Mouse (Mus musculus) heart, embryonic 14.5 days (tissue): ENCODE measurements around the gene Atp5k. TPM values are rescaled to one million over a fixed set of nuclear protein-coding genes. Genes with fewer than 3 reads are reported as not detected.

Source experiments
- ATAC-seq: fragments of 200-750 bp; cut with Nextera tagmentation; 2 replicates; pipeline ENCODE4 v1.8.0; 2017; ENCODE audit warnings: low read depth, moderate TSS enrichment; ENCODE audit not compliant: insufficient number of reproducible peaks, insufficient read depth, low FRiP score
- H3K27ac ChIP-seq, 2 experiments: fragments of 200-500 bp in 1 of 2; fragments of 300-500 bp in 1 of 2; sonication (generic) in 1 of 2; replicated peaks in 1 of 2; 2 replicates each; pipeline ENCODE4 v1.5.1; 2012 to 2014; ENCODE audit warnings: low read depth in 2 of 2, low read length in 2 of 2, control low read depth in 1 of 2, mild to moderate bottlenecking in 1 of 2, mixed read lengths in 1 of 2; ENCODE audit not compliant: control insufficient read depth in 1 of 2, insufficient read depth in 1 of 2
- H3K27me3 ChIP-seq: fragments of 300-500 bp; sonication (generic); 2 replicates; pipeline ENCODE4 v1.6.1; 2014; ENCODE audit warnings: mild to moderate bottlenecking, low read length, control low read depth; ENCODE audit not compliant: control insufficient read depth, insufficient read depth
- H3K36me3 ChIP-seq: fragments of 300-500 bp; sonication (generic); 2 replicates; pipeline ENCODE4 v1.6.1; 2014; ENCODE audit warnings: mild to moderate bottlenecking, control low read depth, low read length, mixed read lengths; ENCODE audit not compliant: control insufficient read depth, insufficient read depth
- H3K4me1 ChIP-seq, 2 experiments: fragments of 200-500 bp in 1 of 2; fragments of 300-500 bp in 1 of 2; sonication (generic) in 1 of 2; 2 replicates each; pipeline ENCODE4 v1.6.1; 2012 to 2014; ENCODE audit warnings: low read length in 2 of 2, control low read depth in 1 of 2, mixed read lengths in 1 of 2; ENCODE audit not compliant: control insufficient read depth in 2 of 2, insufficient read depth in 2 of 2
- H3K4me2 ChIP-seq: fragments of 300-500 bp; sonication (generic); 2 replicates; pipeline ENCODE4 v1.6.1; 2014; ENCODE audit warnings: mild to moderate bottlenecking, low read length
- H3K4me3 ChIP-seq, 2 experiments: fragments of 200-500 bp in 1 of 2; fragments of 300-500 bp in 1 of 2; sonication (generic) in 1 of 2; 2 replicates each; pipeline ENCODE4 v1.5.1; 2012 to 2014; ENCODE audit warnings: low read length in 2 of 2, mild to moderate bottlenecking in 2 of 2, control low read depth in 1 of 2, low read depth in 1 of 2, moderate library complexity in 1 of 2; ENCODE audit not compliant: control insufficient read depth in 1 of 2, insufficient read depth in 1 of 2
- H3K9ac ChIP-seq: fragments of 300-500 bp; sonication (generic); 2 replicates; pipeline ENCODE4 v1.6.1; 2014; ENCODE audit warnings: mild to moderate bottlenecking, low read length
- H3K9me3 ChIP-seq: fragments of 300-500 bp; sonication (generic); 2 replicates; pipeline ENCODE4 v1.6.1; 2016; ENCODE audit warnings: low read length, control low read depth; ENCODE audit not compliant: control insufficient read depth
- WGBS: fragments of 180-500 bp; shearing (Covaris S2); extraction: QIAGEN DNeasy Blood & Tissue Kit; methylation state at CpG from one replicate; pipeline ENCODE4 v1.1.7; 2014; 5-methylcytosine and 5-hydroxymethylcytosine counted together
- polyA plus RNA-seq: library from polyadenylated mRNA; unstranded; fragments of >200 nt; fragmentation: Nextera tagmentation; extraction: Ambion mirVana; gene quantifications from 2 replicates; pipeline ENCODE4 v1.2.1, GENCODE M21; 2014

Atp5k gene
- polyA plus RNA-seq, 1 experiment from 2014 or later: 1,026 TPM

DNA sequence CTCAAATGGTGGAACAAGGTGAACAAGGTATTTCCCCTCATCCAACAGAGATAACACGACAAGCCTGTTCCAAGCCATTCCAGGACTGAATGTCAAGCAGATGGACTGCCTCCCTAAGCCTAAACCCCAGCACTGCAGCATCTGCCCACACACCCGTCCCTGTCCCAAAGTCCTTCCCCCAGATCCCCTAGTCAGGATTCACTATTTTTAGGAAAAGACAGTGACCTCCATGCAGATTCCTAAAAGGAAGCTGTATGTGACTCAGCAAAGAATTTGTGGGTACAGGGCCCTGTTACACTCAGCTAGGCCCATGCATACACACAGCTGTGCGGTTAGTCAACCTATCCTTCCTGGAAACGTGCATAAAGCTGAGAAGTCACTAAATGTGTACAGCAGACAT lies 47.8 kb downstream of the Atp5k start:
- 65% methylated on average over 4 of the region's 4 CpGs for WGBS
- H3K4me1 ChIP-seq: no peaks in the 10 kb centered on the region
- no peak overlapping the region for H3K27ac ChIP-seq
- H3K27me3 ChIP-seq: no peaks in the 10 kb centered on the region; the same call in 1 of the 2 replicates
- no peak for ATAC-seq
- no peak overlapping the region for H3K4me2 ChIP-seq
- H3K9ac ChIP-seq: no peak overlapping the region
- no peaks in the 10 kb centered on the region for H3K36me3 ChIP-seq
- 0 out of 2 replicates have a peak, but pooled peaks cover 6% of the 10 kb centered on the region for H3K9me3 ChIP-seq
- no peak overlapping the region for H3K4me3 ChIP-seq

DNA sequence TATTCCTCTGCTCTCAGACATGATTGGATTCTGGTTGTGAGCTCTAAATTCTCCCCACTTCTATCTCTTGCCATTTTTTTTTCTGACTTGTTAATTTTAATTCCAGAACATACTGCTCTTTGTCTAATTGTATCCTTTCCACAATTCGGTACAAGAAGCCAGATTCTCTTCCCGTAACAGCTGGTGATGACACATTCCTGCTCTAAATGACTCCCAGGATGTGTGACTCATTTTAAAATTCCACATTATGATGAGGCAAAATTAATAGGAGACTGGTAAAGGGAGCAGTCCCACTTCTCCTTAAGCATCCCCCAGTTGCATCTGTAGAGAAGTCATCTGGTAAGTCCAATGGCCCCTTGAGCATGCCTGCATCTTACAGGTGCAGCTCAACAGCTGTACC lies 48.6 kb downstream of the Atp5k start:
- no peak overlapping the region for H3K4me2 ChIP-seq
- ATAC-seq: no peak
- H3K36me3 ChIP-seq: no peaks in the 10 kb centered on the region
- 0 out of 2 replicates have a peak, but pooled peaks cover 6% of the 10 kb centered on the region for H3K9me3 ChIP-seq
- H3K4me3 ChIP-seq: no peak overlapping the region
- H3K4me1 ChIP-seq: no peaks in the 10 kb centered on the region
- H3K27ac ChIP-seq: no peak overlapping the region
- whole genome bisulfite sequencing: 70% methylated on average over 2 of the region's 2 CpGs
- H3K9ac ChIP-seq: no peak overlapping the region
- H3K27me3 ChIP-seq: no peaks in the 10 kb centered on the region; the same call in 1 of the 2 replicates

Other genes with a start within 250 kb of the Atp5k start
- 28.2 and 30.0 TPM in 2 replicates for gene Dr1, start 165.6 kb downstream of the Atp5k start, polyA plus RNA-seq
- 3.0 and 3.6 TPM in 2 replicates for gene Pigg, start 121.8 kb downstream of the Atp5k start, polyA plus RNA-seq
- gene Gm42517, start 66.5 kb downstream of the Atp5k start, polyA plus RNA-seq: 0.11 TPM in 1 of 2 replicates, not detected in the other
- gene Pde6b, start 46.1 kb downstream of the Atp5k start, polyA plus RNA-seq: 0.22 TPM in 1 of 2 replicates, not detected in the other
- gene Mfsd7a, start 14.4 kb upstream of the Atp5k start, polyA plus RNA-seq: 0.08 and 0.15 TPM in 2 replicates
- gene Pcgf3, start 26.8 kb upstream of the Atp5k start, polyA plus RNA-seq: 24.3 and 26.8 TPM in 2 replicates
- 0.44 and 1.1 TPM in 2 replicates for gene Cplx1, start 115.6 kb upstream of the Atp5k start, polyA plus RNA-seq
- gene Gak, start 195.3 kb upstream of the Atp5k start, polyA plus RNA-seq: 25.9 and 26.8 TPM in 2 replicates
- 22.1 and 22.2 TPM in 2 replicates for gene Tmem175, start 195.3 kb upstream of the Atp5k start, polyA plus RNA-seq
- gene Idua, start 225.9 kb upstream of the Atp5k start, polyA plus RNA-seq: 14.5 and 14.9 TPM in 2 replicates
- 5.6 and 6.6 TPM in 2 replicates for gene Dgkq, start 235.2 kb upstream of the Atp5k start, polyA plus RNA-seq
- gene Slc26a1, start 241.1 kb upstream of the Atp5k start, polyA plus RNA-seq: 0.40 and 0.53 TPM in 2 replicates